Mouse (Mus musculus): ENCODE data around the gene Krtap9-3.

The Krtap9-3 gene

GRCm38 (mm10) chr11:99566530-99566929 is 31.4 kb downstream of the Krtap9-3 start, which contains the start of gene Krtap3-1:
Krtap3-1 (minus strand) TSS chr11:99566630.
- no peak for DNase-seq (ENCODE audit: low spot score)

GRCm38 (mm10) chr11:99562580-99562979 is 35.3 kb downstream of the Krtap9-3 start:
- no peak for DNase-seq (ENCODE audit: low spot score)

GRCm38 (mm10) chr11:99559366-99559765 is 38.5 kb downstream of the Krtap9-3 start, which contains the start of gene Gm11939:
Gm11939 (minus strand) TSS chr11:99559466.
- DNase-seq (ENCODE audit: low spot score): no peak

GRCm38 (mm10) chr11:99557976-99558745 is 39.7 kb downstream of the Krtap9-3 start:
- no peak for DNase-seq (ENCODE audit: low spot score)

- no peak for DNase-seq (ENCODE audit: low spot score)
These were observed 41.2 kb downstream of the Krtap9-3 start, which contains the start of gene Krtap3-2 for GRCm38 (mm10) chr11:99556753-99557152. Krtap3-2 (minus strand) TSS chr11:99556853.

- no peak for DNase-seq (ENCODE audit: low spot score)
These were observed 41.7 kb downstream of the Krtap9-3 start for GRCm38 (mm10) chr11:99556195-99556594.

GRCm38 (mm10) chr11:99550765-99551164 is 47.1 kb downstream of the Krtap9-3 start, which contains the start of gene Krtap3-3:
Krtap3-3 (minus strand) TSS chr11:99550865.
- DNase-seq (ENCODE audit: low spot score): no peak

GRCm38 (mm10) chr11:99547892-99548291 is 50.0 kb downstream of the Krtap9-3 start:
- no peak for DNase-seq (ENCODE audit: low spot score)
